Mouse (Mus musculus) heart, postnatal 0 days (tissue): ENCODE measurements at regions not wholly inside any gene's neighbourhood (a gene's known extent, or its start where the extent isn't known, plus 50 kb on each side); places are given as distances from the start of the nearest gene placed in this dataset.

ENCODE experiments used
- ATAC-seq: fragments of 200-750 bp; cut with Nextera tagmentation; 2 replicates; pipeline ENCODE4 v1.8.0; 2017; ENCODE audit warnings: low read depth, moderate number of reproducible peaks, moderate library complexity; ENCODE audit not compliant: insufficient read depth
- DNase-seq: peaks from one replicate; pipeline ENCODE4 v3.0.0-alpha.2; 2016; ENCODE audit warnings: low spot score
- H3K27ac ChIP-seq: fragments of 300-500 bp; sonication (generic); 2 replicates; pipeline ENCODE4 v1.5.1; 2014; ENCODE audit warnings: low read depth, mild to moderate bottlenecking
- H3K27me3 ChIP-seq: fragments of 300-500 bp; sonication (generic); 2 replicates; pipeline ENCODE4 v1.6.1; 2014; ENCODE audit warnings: low read length, mixed read lengths; ENCODE audit not compliant: control insufficient read depth, insufficient read depth
- H3K36me3 ChIP-seq: fragments of 300-500 bp; sonication (generic); replicated peaks from 2 replicates; pipeline ENCODE4 v1.6.1; 2014; ENCODE audit warnings: low read length, mixed read lengths; ENCODE audit not compliant: control insufficient read depth, insufficient read depth
- H3K4me1 ChIP-seq: fragments of 300-500 bp; sonication (generic); 2 replicates; pipeline ENCODE4 v1.6.1; 2014; ENCODE audit warnings: antibody characterized with exemption; ENCODE audit not compliant: control insufficient read depth, insufficient read depth
- H3K4me2 ChIP-seq: fragments of 300-500 bp; sonication (generic); 2 replicates; pipeline ENCODE4 v1.6.1; 2014; ENCODE audit warnings: low read depth, mild to moderate bottlenecking, low read length, moderate library complexity
- H3K4me3 ChIP-seq: fragments of 300-500 bp; sonication (generic); 2 replicates; pipeline ENCODE4 v1.5.1; 2014; ENCODE audit warnings: low read depth, low read length
- H3K9ac ChIP-seq: fragments of 300-500 bp; sonication (generic); replicated peaks from 2 replicates; pipeline ENCODE4 v1.6.1; 2014; ENCODE audit warnings: low read depth, low read length, mixed read lengths
- H3K9me3 ChIP-seq: fragments of 300-500 bp; sonication (generic); replicated peaks from 2 replicates; pipeline ENCODE4 v1.6.1; 2016; ENCODE audit warnings: low read length; ENCODE audit not compliant: control insufficient read depth
- CTCF ChIP-seq: IDR thresholded peaks from 2 replicates; pipeline ENCODE4 v1.5.1; 2016; ENCODE audit warnings: antibody characterized with exemption, control low read depth, low read depth
- EP300 ChIP-seq: IDR thresholded peaks from 2 replicates; pipeline ENCODE4 v1.6.1; 2016; ENCODE audit warnings: antibody characterized with exemption, low read depth
- WGBS: fragments of 180-500 bp; shearing (Covaris S2); extraction: QIAGEN DNeasy Blood & Tissue Kit; methylation state at CpG from one replicate; pipeline ENCODE4 v1.1.7; 2014; 5-methylcytosine and 5-hydroxymethylcytosine counted together

DNA sequence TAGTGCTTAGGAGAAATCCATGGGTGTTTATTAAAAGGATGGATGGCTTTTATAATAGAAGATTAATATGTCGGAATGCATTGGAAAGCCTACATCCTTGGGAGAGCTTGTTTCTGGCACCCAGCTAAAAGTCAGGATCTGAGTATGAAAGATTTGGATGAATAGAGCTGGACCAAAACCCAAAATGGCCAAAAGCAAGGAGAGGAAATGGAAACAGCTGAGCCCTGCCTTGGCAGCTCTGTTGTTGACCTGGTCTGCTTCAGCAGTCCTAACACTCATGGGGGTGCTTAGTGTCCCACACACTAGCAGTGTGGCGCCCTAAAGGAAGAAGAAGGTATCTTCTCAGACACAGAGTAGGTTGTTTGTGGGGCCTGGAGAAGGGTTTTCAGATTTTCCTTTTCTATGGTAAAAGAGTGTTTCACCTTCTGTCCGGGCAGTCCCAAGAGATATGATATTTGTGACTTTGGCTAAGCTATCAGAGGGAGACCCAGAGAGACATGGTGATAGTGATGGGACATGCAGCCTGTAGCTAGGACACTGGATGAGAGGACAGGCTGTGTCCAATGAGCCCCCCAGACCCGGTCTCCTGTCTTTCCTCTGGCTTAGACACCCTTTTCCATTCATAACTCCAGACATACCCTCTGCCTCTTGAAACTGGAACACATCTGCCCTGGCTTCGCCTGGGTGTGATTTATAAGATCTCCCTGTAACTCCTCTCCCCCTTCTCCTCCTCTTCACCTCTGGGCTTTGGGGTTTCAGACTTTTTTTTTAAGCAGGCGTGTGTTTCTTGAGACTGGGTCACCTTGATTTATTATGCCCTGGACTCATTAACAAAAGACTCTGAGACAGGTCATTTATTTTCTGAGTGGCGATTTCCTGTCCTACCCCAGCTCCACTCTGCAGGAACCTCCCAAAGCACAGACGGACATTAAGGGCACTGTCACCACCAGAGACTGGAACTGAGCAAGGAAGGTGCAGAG lies 70.9 kb upstream of the Boc start:
- no peak overlapping the region for H3K9ac ChIP-seq
- no peaks in the 10 kb centered on the region for H3K36me3 ChIP-seq
- no peak overlapping the region for H3K4me2 ChIP-seq
- no peaks in the 10 kb centered on the region for H3K9me3 ChIP-seq
- ATAC-seq (no peak), DNase-seq (no peak)
- H3K4me3 ChIP-seq = no peak overlapping the region
- WGBS = 68% methylated on average over 8 of the region's 8 CpGs
- TF ChIP-seq EP300 = no peak
- H3K27me3 ChIP-seq = no peaks in the 10 kb centered on the region
- no peak overlapping the region for H3K27ac ChIP-seq
- H3K4me1 ChIP-seq = peaks cover 10% of the 10 kb centered on the region; the same call in 1 of the 2 replicates

- H3K9ac ChIP-seq = no peak overlapping the region
- no peak for TF ChIP-seq CTCF
- no peak for TF ChIP-seq EP300
- no peaks in the 10 kb centered on the region for H3K4me1 ChIP-seq
- H3K4me2 ChIP-seq = no peak overlapping the region
- DNase-seq = no peak
- no peaks in the 10 kb centered on the region for H3K36me3 ChIP-seq
- H3K27ac ChIP-seq = no peak overlapping the region
- ATAC-seq = no peak
- no peaks in the 10 kb centered on the region for H3K27me3 ChIP-seq
- H3K9me3 ChIP-seq = no peaks in the 10 kb centered on the region
- 78% methylated on average over 3 of the region's 3 CpGs for WGBS
- no peak overlapping the region for H3K4me3 ChIP-seq
These were observed 67.2 kb upstream of the Boc start for GRCm38 (mm10) chr16:44625871-44626293.

- Histone ChIP-seq H3K9ac (no peak overlapping the region), H3K4me3 (no peak overlapping the region), H3K36me3 (no peaks in the 10 kb centered on the region), H3K9me3 (no peaks in the 10 kb centered on the region), H3K27ac (no peak overlapping the region), H3K27me3 (no peaks in the 10 kb centered on the region), H3K4me1 (no peaks in the 10 kb centered on the region), H3K4me2 (no peak overlapping the region)
- DNase-seq (no peak), ATAC-seq (no peak)
- 65% methylated on average over 6 of the region's 6 CpGs for WGBS
- TF ChIP-seq CTCF (no peak), EP300 (no peak)
These were observed 66.5 kb upstream of the Boc start for GRCm38 (mm10) chr16:44625108-44625616.

- WGBS = 73% methylated on average over 5 of the region's 5 CpGs
- Histone ChIP-seq H3K9ac (no peak overlapping the region), H3K27ac (no peak overlapping the region), H3K4me3 (no peak overlapping the region), H3K4me1 (peaks cover 6% of the 10 kb centered on the region), H3K4me2 (no peak overlapping the region), H3K27me3 (no peaks in the 10 kb centered on the region), H3K36me3 (no peaks in the 10 kb centered on the region), H3K9me3 (no peaks in the 10 kb centered on the region)
- no peak for TF ChIP-seq EP300
- no peak for TF ChIP-seq CTCF
- no peak for ATAC-seq
- no peak for DNase-seq
These were observed 62.9 kb upstream of the Boc start for GRCm38 (mm10) chr16:44621573-44621972.

- ATAC-seq = no peak
- TF ChIP-seq EP300 = no peak
- no peak for TF ChIP-seq CTCF
- DNase-seq = no peak
These were observed 61.8 kb upstream of the Boc start for GRCm38 (mm10) chr16:44620536-44620935.

More at GRCm38 (mm10) chr16:44620536-44620935, 61.8 kb upstream of the Boc start:
- Histone ChIP-seq H3K9ac (no peak overlapping the region), H3K36me3 (no peaks in the 10 kb centered on the region), H3K4me3 (no peak overlapping the region), H3K9me3 (no peaks in the 10 kb centered on the region), H3K27ac (no peak overlapping the region), H3K4me2 (no peak overlapping the region), H3K27me3 (no peaks in the 10 kb centered on the region), H3K4me1 (peaks cover 11% of the 10 kb centered on the region)
- 62% methylated on average over 2 of the region's 2 CpGs for WGBS
